Mouse (Mus musculus) intestine, embryonic 15.5 days (tissue): ENCODE results near the gene Rfc1. TPM values are rescaled to one million over a fixed set of nuclear protein-coding genes. Genes with fewer than 3 reads are reported as not detected.

Source experiments
- ATAC-seq: fragments of 200-750 bp; cut with Nextera tagmentation; 2 replicates; pipeline ENCODE4 v1.8.0; 2017; ENCODE audit warnings: moderate TSS enrichment, moderate library complexity
- H3K27ac ChIP-seq: fragments of 300-500 bp; sonication (generic); 2 replicates; pipeline ENCODE4 v1.5.1; 2015; ENCODE audit warnings: mild to moderate bottlenecking, inconsistent platforms
- H3K27me3 ChIP-seq: fragments of 300-500 bp; sonication (generic); replicated peaks from 2 replicates; pipeline ENCODE4 v1.6.1; 2015; ENCODE audit warnings: inconsistent platforms
- H3K36me3 ChIP-seq: fragments of 300-500 bp; sonication (generic); 2 replicates; pipeline ENCODE4 v1.6.1; 2015; ENCODE audit warnings: inconsistent platforms
- H3K4me1 ChIP-seq: fragments of 300-500 bp; sonication (generic); replicated peaks from 2 replicates; pipeline ENCODE4 v1.6.1; 2015; ENCODE audit warnings: inconsistent platforms
- H3K4me2 ChIP-seq: fragments of 300-500 bp; sonication (generic); replicated peaks from 2 replicates; pipeline ENCODE4 v1.6.1; 2015; ENCODE audit warnings: mild to moderate bottlenecking, inconsistent platforms
- H3K4me3 ChIP-seq: fragments of 300-500 bp; sonication (generic); replicated peaks from 2 replicates; pipeline ENCODE4 v1.5.1; 2015; ENCODE audit warnings: inconsistent platforms
- H3K9ac ChIP-seq: fragments of 300-500 bp; sonication (generic); 2 replicates; pipeline ENCODE4 v1.6.1; 2015; ENCODE audit warnings: inconsistent platforms
- H3K9me3 ChIP-seq: fragments of 300-500 bp; sonication (generic); 2 replicates; pipeline ENCODE4 v1.6.1; 2016; ENCODE audit warnings: inconsistent platforms
- WGBS: fragments of 180-500 bp; shearing (Covaris S2); methylation state at CpG from one replicate; pipeline ENCODE4 v1.1.7; 2015; 5-methylcytosine and 5-hydroxymethylcytosine counted together
- polyA plus RNA-seq: library from polyadenylated mRNA; unstranded; fragments of >200 nt; fragmentation: Nextera tagmentation; extraction: Ambion mirVana; gene quantifications from 2 replicates; pipeline ENCODE4 v1.2.1, GENCODE M21; 2015

The Rfc1 gene
- 67.0 and 91.5 TPM in 2 replicates for polyA plus RNA-seq

DNA sequence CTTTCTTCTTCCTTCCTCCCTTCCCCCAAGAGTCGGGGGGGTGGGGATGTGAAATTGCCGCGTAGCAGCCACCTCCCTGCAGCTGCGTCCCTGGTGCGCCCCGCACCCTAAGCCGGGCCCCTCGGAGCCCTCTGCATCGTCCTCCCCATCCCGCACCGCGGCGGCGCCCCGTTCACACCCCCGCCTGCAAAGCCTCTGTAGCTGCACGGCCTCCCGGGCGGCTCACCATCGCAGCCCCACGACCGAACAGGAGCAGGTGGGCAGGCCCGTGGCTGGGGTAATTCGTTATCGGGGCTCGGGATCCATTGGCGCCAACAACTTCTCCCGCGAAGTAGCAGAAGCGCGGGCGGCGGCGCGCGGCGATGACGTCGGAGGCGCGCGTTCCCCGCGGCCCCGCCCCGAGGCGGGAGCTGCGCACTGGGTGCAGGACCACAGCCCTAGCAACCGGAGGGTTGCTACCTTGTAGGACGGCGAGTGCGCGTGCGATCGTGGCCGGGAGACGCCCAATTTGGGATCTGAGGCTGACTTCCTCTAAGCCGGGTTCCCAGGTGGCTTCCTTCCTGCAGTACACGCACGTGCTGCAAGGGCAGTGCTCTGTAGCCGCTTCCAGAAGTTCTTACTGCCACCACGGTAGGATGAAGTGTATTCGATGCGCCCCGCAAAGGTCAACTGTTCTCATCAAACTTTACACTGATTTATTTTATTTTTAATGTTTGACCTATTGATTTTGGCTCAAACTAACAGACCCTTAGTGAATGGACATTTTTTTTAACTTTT, at the start of gene Rfc1:
Gene Rfc1 (minus strand): TSS at position 373 of the 777 bp plus-strand sequence.
- Histone ChIP-seq H3K9ac (peak within 1 kb of the TSS; percentile 88), H3K36me3 (0 out of 2 replicates have a peak, but pooled peaks cover 2% of the 10 kb centered on the region), H3K4me1 (0 out of 2 replicates have a peak, but pooled peaks cover 3% of the 10 kb centered on the region), H3K27me3 (no peaks in the 10 kb centered on the region), H3K9me3 (no peaks in the 10 kb centered on the region), H3K4me2 (peak within 1 kb of the TSS; percentile 82), H3K4me3 (peak within 1 kb of the TSS; percentile 91), H3K27ac (peak within 1 kb of the TSS; percentile 88)
- peak; percentile 97 for ATAC-seq
- WGBS: under 1% methylated on average over 65 of the region's 65 CpGs

DNA sequence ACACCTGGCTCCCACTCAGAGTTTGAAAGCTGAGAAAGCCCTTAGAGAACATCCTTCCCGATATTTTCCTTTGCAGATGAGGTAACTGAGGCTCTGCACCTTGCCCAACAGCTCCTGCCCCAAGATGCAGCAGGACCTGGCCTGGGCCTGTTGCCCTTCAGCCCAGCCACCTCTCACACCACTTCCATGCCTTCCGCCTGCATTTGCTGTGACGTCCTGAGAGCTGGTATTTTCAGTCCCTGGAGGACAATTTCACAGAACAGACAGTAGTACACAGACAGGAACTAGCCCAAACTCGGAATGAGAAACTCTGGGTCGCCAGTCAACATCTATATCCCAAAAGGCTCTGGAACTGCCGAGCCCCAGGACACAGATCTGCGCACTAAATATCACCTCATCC, 39.3 kb upstream of the Rfc1 start:
- no peak overlapping the region for H3K4me2 ChIP-seq
- no peaks in the 10 kb centered on the region for H3K9me3 ChIP-seq
- no peak overlapping the region for H3K27ac ChIP-seq
- H3K36me3 ChIP-seq: no peaks in the 10 kb centered on the region
- WGBS: 78% methylated on average over 7 of the region's 7 CpGs
- no peaks in the 10 kb centered on the region for H3K27me3 ChIP-seq
- ATAC-seq: no peak
- H3K4me3 ChIP-seq: no peak overlapping the region
- no peaks in the 10 kb centered on the region for H3K4me1 ChIP-seq
- no peak overlapping the region for H3K9ac ChIP-seq

DNA sequence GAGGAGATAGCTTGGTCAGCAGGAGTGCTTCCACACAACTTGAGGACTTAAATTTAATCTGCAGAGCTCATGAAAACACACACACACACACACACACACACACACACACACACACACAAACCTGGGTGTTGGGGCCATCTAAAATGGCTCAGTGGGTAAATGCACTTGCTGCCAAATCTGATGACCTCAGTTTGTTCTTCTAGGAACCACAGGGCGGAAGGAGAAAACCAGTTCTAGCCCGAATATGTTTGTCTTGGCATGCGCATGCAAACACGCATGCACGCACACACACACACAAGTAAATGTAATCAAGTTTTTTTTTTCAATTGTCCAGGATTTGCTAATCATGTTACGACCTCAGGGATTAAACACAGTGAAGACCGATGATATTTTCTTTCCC, 36.1 kb upstream of the Rfc1 start:
- no peak overlapping the region for H3K27ac ChIP-seq
- H3K4me3 ChIP-seq: no peak overlapping the region
- no peak overlapping the region for H3K9ac ChIP-seq
- H3K27me3 ChIP-seq: no peaks in the 10 kb centered on the region
- H3K4me1 ChIP-seq: no peaks in the 10 kb centered on the region
- no peak overlapping the region for H3K4me2 ChIP-seq
- 94% methylated on average over 7 of the region's 7 CpGs for WGBS
- H3K9me3 ChIP-seq: no peaks in the 10 kb centered on the region
- no peaks in the 10 kb centered on the region for H3K36me3 ChIP-seq
- no peak for ATAC-seq

DNA sequence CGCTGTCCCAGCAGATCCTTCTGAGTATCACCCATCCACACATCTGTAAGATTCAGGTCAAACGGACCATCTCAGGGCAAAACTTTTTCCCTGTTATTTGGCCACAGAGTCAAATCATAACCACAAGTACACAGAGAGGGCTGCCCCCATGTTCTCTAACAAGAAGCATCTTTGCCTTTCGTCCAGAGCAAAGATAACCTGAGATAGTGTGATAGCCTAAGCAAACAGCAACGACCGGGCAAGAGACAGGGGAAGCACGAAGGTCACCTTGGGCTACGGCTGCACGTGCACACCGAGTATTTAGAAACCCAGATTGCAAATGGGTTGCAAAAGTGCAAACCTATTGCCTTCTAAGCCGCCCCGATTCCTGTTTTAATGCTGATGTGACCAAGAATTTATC, 32.4 kb upstream of the Rfc1 start:
- no peak for ATAC-seq
- Histone ChIP-seq H3K9ac (no peak overlapping the region), H3K27ac (no peak overlapping the region), H3K27me3 (no peaks in the 10 kb centered on the region), H3K9me3 (no peaks in the 10 kb centered on the region), H3K4me1 (no peaks in the 10 kb centered on the region), H3K36me3 (no peaks in the 10 kb centered on the region), H3K4me2 (no peak overlapping the region), H3K4me3 (no peak overlapping the region)
- WGBS: 59% methylated on average over 11 of the region's 11 CpGs

DNA sequence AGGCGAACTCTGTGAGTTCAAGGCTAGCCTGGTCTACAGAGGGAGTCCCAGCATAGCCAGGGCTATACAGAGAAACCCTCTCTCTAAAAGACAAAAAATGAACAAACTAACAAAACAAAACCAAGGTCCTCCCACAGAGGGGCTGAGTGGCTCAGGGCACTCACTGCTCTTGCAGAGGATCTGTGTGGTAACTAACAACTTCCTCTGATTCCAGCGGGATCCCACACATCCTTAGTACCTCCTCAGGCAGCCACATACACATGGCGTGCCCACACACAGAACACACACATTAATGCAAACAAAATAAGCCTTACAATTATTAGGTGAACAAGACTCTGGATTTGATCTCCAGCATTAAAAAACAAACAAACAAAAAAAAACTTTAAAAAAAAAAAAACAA, 22.3 kb upstream of the Rfc1 start:
- Histone ChIP-seq H3K27me3 (no peaks in the 10 kb centered on the region), H3K9ac (no peak overlapping the region), H3K4me3 (no peak overlapping the region), H3K9me3 (no peaks in the 10 kb centered on the region), H3K36me3 (no peaks in the 10 kb centered on the region), H3K4me2 (no peak overlapping the region), H3K27ac (no peak overlapping the region), H3K4me1 (no peaks in the 10 kb centered on the region)
- no peak for ATAC-seq
- 86% methylated on average over 3 of the region's 3 CpGs for WGBS

DNA sequence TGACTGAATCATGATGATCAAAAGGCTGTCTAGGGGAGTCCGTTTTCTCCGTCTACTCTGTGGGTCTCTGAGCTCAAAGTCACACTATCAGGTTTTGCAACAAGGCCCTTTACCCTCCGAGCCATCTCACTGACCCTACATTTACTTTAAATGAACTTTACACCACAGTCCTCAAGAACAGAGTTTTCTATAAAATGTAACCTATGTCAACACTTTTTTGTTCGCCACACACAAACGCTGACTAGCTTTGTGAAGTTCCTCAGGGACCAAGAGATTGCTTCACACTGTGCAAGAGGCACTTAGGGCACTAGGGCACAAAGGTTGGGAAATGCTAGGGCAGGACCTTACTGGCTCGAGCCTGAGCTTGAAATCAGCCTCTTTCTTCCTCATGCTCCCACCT, 21.4 kb upstream of the Rfc1 start:
- Histone ChIP-seq H3K4me2 (no peak overlapping the region), H3K4me3 (no peak overlapping the region), H3K9me3 (no peaks in the 10 kb centered on the region), H3K27ac (no peak overlapping the region), H3K27me3 (no peaks in the 10 kb centered on the region), H3K9ac (no peak overlapping the region), H3K4me1 (no peaks in the 10 kb centered on the region), H3K36me3 (no peaks in the 10 kb centered on the region)
- WGBS: 76% methylated on average over 6 of the region's 6 CpGs
- peak; percentile 91 for ATAC-seq

DNA sequence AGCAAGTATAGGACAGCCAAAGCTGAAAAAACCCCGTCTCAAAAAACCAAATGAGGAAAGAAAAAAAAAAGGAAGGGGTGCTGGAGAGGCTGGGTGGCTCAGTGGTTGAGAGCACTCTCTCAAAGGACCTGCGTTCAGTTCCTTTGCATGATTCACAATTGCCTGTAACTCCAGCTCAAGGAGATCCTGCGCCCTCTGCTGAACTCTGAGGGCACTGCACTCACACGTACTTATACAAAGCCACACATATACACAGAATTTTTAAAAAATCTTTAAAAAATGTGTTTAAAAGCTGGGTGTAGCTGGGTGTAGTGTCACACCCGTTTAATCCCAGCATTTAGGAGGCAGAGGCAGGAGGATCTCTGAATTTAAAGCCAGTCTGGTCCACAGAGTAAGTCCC, 19.5 kb upstream of the Rfc1 start:
- no peak overlapping the region for H3K9ac ChIP-seq
- no peak overlapping the region for H3K4me2 ChIP-seq
- no peak overlapping the region for H3K4me3 ChIP-seq
- H3K9me3 ChIP-seq: no peaks in the 10 kb centered on the region
- H3K27me3 ChIP-seq: no peaks in the 10 kb centered on the region
- H3K36me3 ChIP-seq: no peaks in the 10 kb centered on the region
- WGBS: 81% methylated on average over 5 of the region's 5 CpGs
- no peak for ATAC-seq
- no peak overlapping the region for H3K27ac ChIP-seq
- H3K4me1 ChIP-seq: no peaks in the 10 kb centered on the region

DNA sequence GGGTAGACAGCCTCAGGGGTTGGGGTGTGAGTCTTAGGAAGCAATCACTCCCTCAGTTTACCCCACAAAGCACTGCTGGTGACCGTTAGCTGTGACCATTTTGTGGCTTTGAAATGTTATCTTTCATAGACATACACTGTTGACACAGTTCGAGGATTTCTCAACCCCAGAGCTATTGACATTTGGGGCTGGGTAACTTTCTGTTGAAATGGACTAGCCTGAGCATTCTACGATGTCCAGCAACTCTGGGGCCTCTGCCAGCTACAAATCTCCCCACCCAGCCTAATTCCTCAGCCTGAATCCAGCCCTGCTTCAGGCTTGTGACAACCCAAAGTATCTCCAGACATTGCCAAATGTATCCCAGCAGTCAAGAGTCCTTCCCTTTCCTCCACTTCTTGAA, 18.6 kb upstream of the Rfc1 start:
- no peak for ATAC-seq
- 66% methylated on average over 3 of the region's 3 CpGs for WGBS
- Histone ChIP-seq H3K9me3 (no peaks in the 10 kb centered on the region), H3K4me1 (no peaks in the 10 kb centered on the region), H3K4me3 (no peak overlapping the region), H3K27me3 (no peaks in the 10 kb centered on the region), H3K27ac (no peak overlapping the region), H3K9ac (no peak overlapping the region), H3K36me3 (no peaks in the 10 kb centered on the region), H3K4me2 (no peak overlapping the region)

DNA sequence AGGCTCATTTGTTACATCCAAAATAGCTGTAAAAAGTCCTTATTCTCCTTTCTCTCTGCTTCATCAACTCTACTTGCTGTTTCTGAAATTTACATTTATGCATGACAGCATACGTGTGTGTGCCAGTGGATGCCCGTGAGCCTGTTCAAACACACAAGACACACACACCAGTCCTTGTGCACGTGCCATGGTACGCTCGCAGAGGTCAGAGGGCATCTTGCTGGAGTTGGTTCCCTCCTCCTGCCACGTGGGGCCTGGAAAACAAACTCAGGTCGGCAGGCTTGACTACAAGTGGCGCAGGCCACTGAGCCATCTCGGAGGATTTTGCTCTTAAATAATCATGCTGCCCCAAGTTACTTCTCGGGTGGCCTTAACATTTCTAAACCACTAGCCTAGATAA, 15.0 kb upstream of the Rfc1 start:
- no peaks in the 10 kb centered on the region for H3K9me3 ChIP-seq
- WGBS: 64% methylated on average over 10 of the region's 10 CpGs
- H3K4me1 ChIP-seq: no peaks in the 10 kb centered on the region
- H3K27me3 ChIP-seq: no peaks in the 10 kb centered on the region
- H3K27ac ChIP-seq: no peak overlapping the region
- H3K9ac ChIP-seq: no peak overlapping the region
- no peaks in the 10 kb centered on the region for H3K36me3 ChIP-seq
- H3K4me2 ChIP-seq: 0 out of 2 replicates have a peak overlapping the region, but pooled peaks have one; percentile 6
- no peak for ATAC-seq
- H3K4me3 ChIP-seq: no peak overlapping the region

DNA sequence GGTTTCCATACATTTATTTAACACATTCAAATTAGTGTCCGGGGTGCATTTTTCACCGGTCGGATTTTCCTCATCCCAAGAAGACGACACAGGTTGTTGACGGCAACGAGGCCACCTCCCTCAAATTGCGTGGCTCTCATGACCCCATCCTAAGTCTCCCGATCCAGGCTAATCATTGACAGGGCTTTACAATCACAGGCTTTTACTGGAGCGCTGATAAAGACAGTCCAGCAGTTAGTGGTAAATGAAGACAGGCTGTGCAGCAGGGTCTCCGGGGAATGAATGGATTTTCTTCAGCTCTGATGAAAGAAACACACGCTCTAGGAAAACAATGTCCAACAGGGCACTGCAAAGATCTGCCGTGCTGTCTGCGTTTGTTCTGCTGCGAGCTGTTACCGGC, 12.7 kb upstream of the Rfc1 start, which contains the start of gene Klb:
Gene Klb (plus strand): TSS at position 147 of the 400 bp plus-strand sequence.
- Histone ChIP-seq H3K9me3 (no peaks in the 10 kb centered on the region), H3K9ac (peak within 1 kb of the TSS; percentile 15; the same call in 1 of the 2 replicates), H3K4me2 (peak within 1 kb of the TSS; percentile 56), H3K27ac (no peak within 1 kb of the TSS), H3K36me3 (no peaks in the 10 kb centered on the region), H3K27me3 (no peaks in the 10 kb centered on the region), H3K4me3 (peak within 1 kb of the TSS; percentile 32), H3K4me1 (no peaks in the 10 kb centered on the region)
- peak; percentile 88 for ATAC-seq
- WGBS: 50% methylated on average over 15 of the region's 15 CpGs

DNA sequence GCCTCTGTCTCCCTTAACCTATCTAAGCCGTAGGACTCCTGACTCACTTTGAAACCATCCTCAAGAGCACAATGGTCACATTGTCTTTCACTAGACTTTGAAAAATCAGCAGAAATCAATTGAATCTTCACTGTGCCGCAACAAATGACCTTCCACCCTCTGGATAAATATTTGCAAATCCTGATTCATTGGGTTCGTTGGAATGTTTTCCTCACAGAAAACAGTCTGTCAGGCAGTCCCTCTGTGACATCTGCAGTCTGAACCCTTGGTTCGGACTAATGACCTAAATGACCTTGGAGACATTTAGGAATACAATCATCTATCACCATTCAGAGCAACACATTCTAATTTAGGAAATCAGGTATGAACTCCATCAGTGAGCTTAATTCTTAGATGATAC, 4.7 kb upstream of the Rfc1 start:
- H3K36me3 ChIP-seq: no peaks in the 10 kb centered on the region
- ATAC-seq: no peak
- no peak overlapping the region for H3K9ac ChIP-seq
- no peaks in the 10 kb centered on the region for H3K27me3 ChIP-seq
- H3K4me1 ChIP-seq: no peaks in the 10 kb centered on the region
- no peak overlapping the region for H3K4me2 ChIP-seq
- WGBS: 18% methylated on average over 4 of the region's 4 CpGs
- H3K4me3 ChIP-seq: no peak overlapping the region
- H3K27ac ChIP-seq: no peak overlapping the region
- H3K9me3 ChIP-seq: no peaks in the 10 kb centered on the region

DNA sequence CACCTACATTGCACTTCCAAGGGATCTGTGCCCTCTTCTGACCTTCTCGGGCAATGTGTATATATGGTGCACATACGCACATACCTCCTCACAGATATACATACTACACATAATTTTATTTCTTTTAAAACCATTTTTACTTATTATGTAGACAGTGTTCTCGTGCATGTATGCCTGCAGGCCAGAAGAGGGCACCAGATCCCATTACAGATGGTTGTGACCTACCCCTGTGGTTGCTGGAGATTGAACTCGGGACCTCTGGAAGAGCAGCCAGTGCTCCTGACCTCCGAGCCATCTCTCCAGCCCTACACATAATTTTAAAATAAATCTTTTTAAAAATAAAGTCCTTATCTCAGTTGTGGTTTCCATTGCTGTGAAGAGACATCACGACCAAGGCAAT, 2.9 kb upstream of the Rfc1 start:
- no peak overlapping the region for H3K4me2 ChIP-seq
- H3K27me3 ChIP-seq: no peaks in the 10 kb centered on the region
- 0 out of 2 replicates have a peak, but pooled peaks cover 3% of the 10 kb centered on the region for H3K4me1 ChIP-seq
- no peaks in the 10 kb centered on the region for H3K9me3 ChIP-seq
- no peak overlapping the region for H3K27ac ChIP-seq
- H3K4me3 ChIP-seq: no peak overlapping the region
- ATAC-seq: no peak
- 81% methylated on average over 6 of the region's 6 CpGs for WGBS
- H3K9ac ChIP-seq: no peak overlapping the region
- no peaks in the 10 kb centered on the region for H3K36me3 ChIP-seq

DNA sequence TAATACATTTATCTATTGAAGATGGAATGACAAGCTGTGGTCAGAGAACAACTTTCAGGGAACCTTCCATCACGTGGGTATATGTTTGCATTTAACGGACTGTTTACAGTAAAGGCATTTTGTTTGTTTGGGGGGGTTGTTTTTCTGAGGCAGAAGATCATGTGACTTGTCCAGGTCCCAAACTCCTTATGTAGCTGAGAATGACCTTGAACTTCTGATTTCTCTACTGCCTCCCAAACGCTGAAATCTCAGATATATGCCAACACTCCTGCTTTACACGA, 545 bp upstream of the Rfc1 start:
- Histone ChIP-seq H3K4me3 (peak overlapping the region; percentile 91), H3K9ac (0 out of 2 replicates have a peak overlapping the region, but pooled peaks have one; percentile 88), H3K27me3 (no peaks in the 10 kb centered on the region), H3K4me1 (0 out of 2 replicates have a peak, but pooled peaks cover 3% of the 10 kb centered on the region), H3K9me3 (no peaks in the 10 kb centered on the region), H3K36me3 (0 out of 2 replicates have a peak, but pooled peaks cover 2% of the 10 kb centered on the region), H3K4me2 (peak overlapping the region; percentile 82), H3K27ac (no peak overlapping the region)
- peak; percentile 8; the same call in 1 of the 2 replicates for ATAC-seq
- WGBS: 27% methylated on average over 4 of the region's 4 CpGs
